Mouse (Mus musculus) forebrain, embryonic 16.5 days (tissue): ENCODE results near the gene Gm44790. TPM values are rescaled to one million over a fixed set of nuclear protein-coding genes. Genes with fewer than 3 reads are reported as not detected.

ENCODE experiments used
- ATAC-seq: fragments of 200-750 bp; cut with Nextera tagmentation; 2 replicates; pipeline ENCODE4 v1.8.0; 2017; ENCODE audit warnings: mild to moderate bottlenecking, moderate library complexity
- H3K27ac ChIP-seq: fragments of 300-500 bp; sonication (generic); 2 replicates; pipeline ENCODE4 v1.5.1; 2014; ENCODE audit warnings: low read length, control low read depth
- H3K27me3 ChIP-seq: fragments of 300-500 bp; sonication (generic); replicated peaks from 2 replicates; pipeline ENCODE4 v1.6.1; 2014; ENCODE audit warnings: low read length; ENCODE audit not compliant: control insufficient read depth, insufficient read depth
- H3K36me3 ChIP-seq: fragments of 300-500 bp; sonication (generic); 2 replicates; pipeline ENCODE4 v1.6.1; 2014; ENCODE audit not compliant: control insufficient read depth, insufficient read depth
- H3K4me1 ChIP-seq: fragments of 300-500 bp; sonication (generic); replicated peaks from 2 replicates; pipeline ENCODE4 v1.6.1; 2014; ENCODE audit warnings: low read length; ENCODE audit not compliant: control insufficient read depth, insufficient read depth
- H3K4me2 ChIP-seq: fragments of 300-500 bp; sonication (generic); 2 replicates; pipeline ENCODE4 v1.6.1; 2014; ENCODE audit warnings: mild to moderate bottlenecking, low read length, control low read depth
- H3K4me3 ChIP-seq: fragments of 300-500 bp; sonication (generic); replicated peaks from 2 replicates; pipeline ENCODE4 v1.5.1; 2014; ENCODE audit warnings: mild to moderate bottlenecking, low read length, control low read depth
- H3K9ac ChIP-seq: fragments of 300-500 bp; sonication (generic); replicated peaks from 2 replicates; pipeline ENCODE4 v1.6.1; 2014; ENCODE audit warnings: low read depth, low read length, control low read depth
- H3K9me3 ChIP-seq: fragments of 300-500 bp; sonication (generic); 2 replicates; pipeline ENCODE4 v1.6.1; 2016; ENCODE audit warnings: low read length; ENCODE audit not compliant: control insufficient read depth
- WGBS: fragments of 180-500 bp; shearing (Covaris S2); extraction: QIAGEN DNeasy Blood & Tissue Kit; methylation state at CpG from one replicate; pipeline ENCODE4 v1.1.7; 2014; 5-methylcytosine and 5-hydroxymethylcytosine counted together
- polyA plus RNA-seq: library from polyadenylated mRNA; unstranded; fragments of >200 nt; fragmentation: Nextera tagmentation; extraction: Ambion mirVana; gene quantifications from 2 replicates; pipeline ENCODE4 v1.2.1, GENCODE M21; 2015

Gm44790 gene
- polyA plus RNA-seq, 1 experiment from 2014 or later, result not detected

GRCm38 (mm10) chr6:86433696-86434095 is 7.2 kb downstream of the Gm44790 start:
- Histone ChIP-seq H3K27ac (no peak overlapping the region), H3K9ac (no peak overlapping the region), H3K4me1 (peaks cover 6% of the 10 kb centered on the region; the same call in 1 of the 2 replicates), H3K27me3 (no peaks in the 10 kb centered on the region), H3K4me2 (no peak overlapping the region), H3K9me3 (no peaks in the 10 kb centered on the region), H3K36me3 (peaks cover 35% of the 10 kb centered on the region), H3K4me3 (no peak overlapping the region)
- 75% methylated on average over 1 of the region's 1 CpGs for WGBS
- ATAC-seq, result no peak

GRCm38 (mm10) chr6:86437711-86438110 is 11.3 kb downstream of the Gm44790 start:
- Histone ChIP-seq H3K9ac (peak overlapping the region; percentile 53), H3K4me3 (peak overlapping the region; percentile 70), H3K27ac (peak overlapping the region; percentile 56), H3K9me3 (no peaks in the 10 kb centered on the region), H3K4me2 (peak overlapping the region; percentile 76), H3K27me3 (no peaks in the 10 kb centered on the region), H3K36me3 (peaks cover 16% of the 10 kb centered on the region), H3K4me1 (peaks cover 13% of the 10 kb centered on the region)
- 1% methylated on average over 14 of the region's 14 CpGs for WGBS
- 0 out of 2 replicates have a peak, but pooled peaks have one; percentile 21 for ATAC-seq

GRCm38 (mm10) chr6:86438272-86439118 is 12.0 kb downstream of the Gm44790 start, which contains the start of gene C87436:
Gene C87436, plus strand, starts transcription at chr6:86438374.
- 0% methylated on average over 59 of the region's 59 CpGs for WGBS
- Histone ChIP-seq H3K4me2 (peak within 1 kb of the TSS; percentile 84), H3K4me3 (peak within 1 kb of the TSS; percentile 70)

GRCm38 (mm10) chr6:86439119-86439496 is 12.7 kb downstream of the Gm44790 start:
- ATAC-seq, result no peak

More at GRCm38 (mm10) chr6:86438272-86439118, 12.0 kb downstream of the Gm44790 start, which contains the start of gene C87436:
- H3K36me3 ChIP-seq, result peaks cover 13% of the 10 kb centered on the region
- peak within 1 kb of the TSS; percentile 86 for H3K9ac ChIP-seq
- peaks cover 13% of the 10 kb centered on the region for H3K4me1 ChIP-seq
- no peaks in the 10 kb centered on the region for H3K27me3 ChIP-seq
- peak within 1 kb of the TSS; percentile 92 for H3K27ac ChIP-seq
- peak; percentile 96 for ATAC-seq
- H3K9me3 ChIP-seq, result no peaks in the 10 kb centered on the region

GRCm38 (mm10) chr6:86439531-86439930 is 13.1 kb downstream of the Gm44790 start:
- no peak overlapping the region; the same call in 1 of the 2 replicates for H3K27ac ChIP-seq

More at GRCm38 (mm10) chr6:86439119-86439496, 12.7 kb downstream of the Gm44790 start:
- peaks cover 13% of the 10 kb centered on the region for H3K4me1 ChIP-seq
- H3K36me3 ChIP-seq, result peaks cover 15% of the 10 kb centered on the region
- peak overlapping the region; percentile 86 for H3K9ac ChIP-seq
- H3K27ac ChIP-seq, result peak overlapping the region; percentile 90
- peak overlapping the region; percentile 84 for H3K4me2 ChIP-seq
- H3K27me3 ChIP-seq, result no peaks in the 10 kb centered on the region
- peak overlapping the region; percentile 70 for H3K4me3 ChIP-seq
- H3K9me3 ChIP-seq, result no peaks in the 10 kb centered on the region
- 6% methylated on average over 13 of the region's 13 CpGs for WGBS

GRCm38 (mm10) chr6:86441571-86441970 is 15.1 kb downstream of the Gm44790 start:
- Histone ChIP-seq H3K4me1 (peaks cover 13% of the 10 kb centered on the region), H3K27ac (no peak overlapping the region)

More at GRCm38 (mm10) chr6:86439531-86439930, 13.1 kb downstream of the Gm44790 start:
- Histone ChIP-seq H3K27me3 (no peaks in the 10 kb centered on the region), H3K9me3 (no peaks in the 10 kb centered on the region), H3K4me2 (peak overlapping the region; percentile 84), H3K36me3 (peaks cover 17% of the 10 kb centered on the region), H3K4me1 (peaks cover 13% of the 10 kb centered on the region), H3K9ac (peak overlapping the region; percentile 86; the same call in 1 of the 2 replicates), H3K4me3 (peak overlapping the region; percentile 70)
- WGBS, result 95% methylated on average over 1 of the region's 1 CpGs
- ATAC-seq, result no peak

GRCm38 (mm10) chr6:86445551-86445950 is 19.1 kb downstream of the Gm44790 start:
- WGBS, result 96% methylated on average over 18 of the region's 18 CpGs
- ATAC-seq, result no peak
- Histone ChIP-seq H3K27me3 (no peaks in the 10 kb centered on the region), H3K36me3 (peaks cover 24% of the 10 kb centered on the region), H3K27ac (no peak overlapping the region), H3K4me3 (no peak overlapping the region), H3K4me2 (no peak overlapping the region), H3K4me1 (no peaks in the 10 kb centered on the region), H3K9me3 (no peaks in the 10 kb centered on the region), H3K9ac (no peak overlapping the region)

More at GRCm38 (mm10) chr6:86441571-86441970, 15.1 kb downstream of the Gm44790 start:
- Histone ChIP-seq H3K9me3 (no peaks in the 10 kb centered on the region), H3K9ac (no peak overlapping the region), H3K4me3 (no peak overlapping the region), H3K27me3 (no peaks in the 10 kb centered on the region), H3K36me3 (peaks cover 14% of the 10 kb centered on the region), H3K4me2 (no peak overlapping the region)
- WGBS, result 90% methylated on average over 10 of the region's 10 CpGs
- ATAC-seq, result no peak

- Histone ChIP-seq H3K36me3 (peaks cover 30% of the 10 kb centered on the region), H3K4me3 (no peak overlapping the region), H3K27me3 (no peaks in the 10 kb centered on the region), H3K9ac (no peak overlapping the region), H3K27ac (no peak overlapping the region), H3K9me3 (no peaks in the 10 kb centered on the region), H3K4me1 (no peaks in the 10 kb centered on the region), H3K4me2 (no peak overlapping the region)
- no peak for ATAC-seq
- WGBS, result 85% methylated on average over 1 of the region's 1 CpGs
Measured at GRCm38 (mm10) chr6:86446927-86447568, 20.6 kb downstream of the Gm44790 start.

- Histone ChIP-seq H3K9me3 (no peaks in the 10 kb centered on the region), H3K36me3 (peaks cover 20% of the 10 kb centered on the region)
- no peak for ATAC-seq
Measured at GRCm38 (mm10) chr6:86456727-86457126, 30.3 kb downstream of the Gm44790 start.

More at GRCm38 (mm10) chr6:86456727-86457126, 30.3 kb downstream of the Gm44790 start:
- no peaks in the 10 kb centered on the region for H3K4me1 ChIP-seq
- no peaks in the 10 kb centered on the region for H3K27me3 ChIP-seq
- WGBS, result 96% methylated on average over 3 of the region's 3 CpGs
- H3K9ac ChIP-seq, result no peak overlapping the region
- no peak overlapping the region for H3K4me3 ChIP-seq
- H3K27ac ChIP-seq, result no peak overlapping the region
- H3K4me2 ChIP-seq, result no peak overlapping the region
